Mouse (Mus musculus): ENCODE measurements around the gene Fndc11.

Gene Fndc11

DNA sequence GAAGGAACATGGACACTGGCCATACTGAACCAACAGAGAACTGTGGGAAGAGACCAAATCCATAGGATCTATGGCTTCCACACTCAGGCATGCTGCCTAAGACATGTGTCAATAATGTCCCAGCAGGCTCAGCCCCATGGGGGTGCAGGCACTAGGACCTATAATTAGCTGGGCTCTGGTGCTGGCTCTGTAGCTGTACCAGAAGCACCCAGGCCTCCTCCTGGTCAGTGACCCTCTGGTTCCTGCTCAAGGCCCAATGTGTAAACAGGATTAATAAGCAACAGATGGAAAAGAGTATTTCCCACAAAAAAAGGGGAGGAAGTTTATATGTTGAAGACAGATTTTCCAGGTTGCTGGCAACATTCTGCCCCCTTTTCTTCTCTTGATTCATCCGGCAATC, 33.4 kb downstream of the Fndc11 start:
- DNase-seq (ENCODE audit: low spot score in 2 of 2), result no peak

DNA sequence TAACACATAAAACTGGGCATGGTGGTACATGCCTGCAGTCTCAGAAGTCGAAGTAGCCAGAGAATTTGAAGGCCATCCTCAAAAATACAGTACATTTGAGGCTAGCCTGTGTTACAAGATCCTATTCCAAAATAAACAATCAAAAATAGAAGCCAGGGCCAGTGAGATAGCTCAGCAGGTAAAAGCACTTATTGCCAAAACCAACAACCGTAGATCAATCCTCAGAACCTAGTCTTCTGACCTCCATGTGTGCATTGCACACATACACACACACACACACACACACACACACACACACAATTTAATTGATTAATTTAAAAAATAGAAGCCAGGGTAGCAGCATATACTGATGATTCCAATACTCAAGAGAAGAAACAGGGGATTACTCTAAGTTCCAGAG, 47.0 kb downstream of the Fndc11 start:
- DNase-seq (ENCODE audit: low spot score in 2 of 2), result no peak

DNA sequence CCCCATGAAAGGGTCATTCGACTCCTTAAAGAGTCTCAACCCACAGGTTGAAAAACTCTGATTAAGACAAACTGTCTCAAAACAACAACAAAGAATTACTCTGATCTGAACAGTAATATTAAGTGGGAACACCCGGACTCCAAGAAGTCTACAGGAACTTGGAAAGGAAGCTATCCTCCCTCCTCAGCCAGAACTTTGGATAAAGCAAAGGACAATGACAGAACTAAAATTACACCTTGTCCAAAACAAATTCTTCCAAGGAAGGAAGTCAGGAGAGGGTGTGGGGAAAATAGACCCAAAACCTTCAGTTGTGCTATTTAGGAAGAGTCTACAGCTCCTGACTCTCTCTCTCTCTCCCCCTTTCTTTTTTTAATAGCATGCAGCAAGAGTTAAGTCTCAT, 52.3 kb downstream of the Fndc11 start:
- DNase-seq (ENCODE audit: low spot score in 2 of 2), result no peak
